Mouse (Mus musculus): ENCODE measurements around the gene Tmem247. TPM values are rescaled to one million over a fixed set of nuclear protein-coding genes. Genes with fewer than 3 reads are reported as not detected.

The Tmem247 gene
- not detected in 2 replicates for polyA plus RNA-seq (2015; fragmentation: Nextera tagmentation; extraction: Ambion mirVana)

GRCm38 (mm10) chr17:86917048-86917447, at the start of gene Tmem247:
TSS of gene Tmem247 (plus strand) at chr17:86917348.
- Histone ChIP-seq H3K27ac (no peak within 1 kb of the TSS), H3K4me2 (no peak within 1 kb of the TSS), H3K9ac (no peak within 1 kb of the TSS), H3K4me1 (no peaks in the 10 kb centered on the region), H3K4me3 (no peak within 1 kb of the TSS), H3K27me3 (no peaks in the 10 kb centered on the region), H3K36me3 (no peaks in the 10 kb centered on the region), H3K9me3 (no peaks in the 10 kb centered on the region)
- WGBS, result 90% methylated on average over 10 of the region's 10 CpGs
- no peak for ATAC-seq (ENCODE audit: insufficient number of reproducible peaks, insufficient read depth, low FRiP score, low TSS enrichment, low read depth)

DNA sequence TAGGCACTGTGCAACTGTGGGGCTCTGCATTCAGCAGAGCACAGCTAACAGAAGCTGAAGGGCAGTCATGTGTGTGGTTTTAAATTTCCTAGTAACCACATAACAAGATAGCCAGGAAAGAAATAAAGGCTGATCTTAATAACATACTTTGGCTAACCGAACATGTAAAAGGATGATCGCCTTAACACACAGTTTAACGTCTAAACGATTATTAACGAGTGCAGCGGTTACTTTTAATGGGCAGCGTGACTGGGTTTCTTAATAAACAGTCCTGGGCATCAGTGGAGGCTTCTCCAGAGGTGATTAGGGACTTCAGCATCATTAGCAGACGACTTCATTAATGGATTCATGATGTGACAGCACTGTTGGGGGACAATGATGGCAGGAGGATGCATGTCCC, 46.6 kb upstream of the Tmem247 start:
- ATAC-seq (ENCODE audit: insufficient number of reproducible peaks, insufficient read depth, low FRiP score, low TSS enrichment, low read depth), result no peak
- H3K27ac ChIP-seq, result no peak overlapping the region
- no peaks in the 10 kb centered on the region for H3K27me3 ChIP-seq
- no peaks in the 10 kb centered on the region for H3K9me3 ChIP-seq
- no peak overlapping the region for H3K9ac ChIP-seq
- H3K4me2 ChIP-seq, result no peak overlapping the region
- 69% methylated on average over 8 of the region's 8 CpGs for WGBS
- no peaks in the 10 kb centered on the region for H3K36me3 ChIP-seq
- 0 out of 2 replicates have a peak, but pooled peaks cover 2% of the 10 kb centered on the region for H3K4me1 ChIP-seq
- no peak overlapping the region for H3K4me3 ChIP-seq

DNA sequence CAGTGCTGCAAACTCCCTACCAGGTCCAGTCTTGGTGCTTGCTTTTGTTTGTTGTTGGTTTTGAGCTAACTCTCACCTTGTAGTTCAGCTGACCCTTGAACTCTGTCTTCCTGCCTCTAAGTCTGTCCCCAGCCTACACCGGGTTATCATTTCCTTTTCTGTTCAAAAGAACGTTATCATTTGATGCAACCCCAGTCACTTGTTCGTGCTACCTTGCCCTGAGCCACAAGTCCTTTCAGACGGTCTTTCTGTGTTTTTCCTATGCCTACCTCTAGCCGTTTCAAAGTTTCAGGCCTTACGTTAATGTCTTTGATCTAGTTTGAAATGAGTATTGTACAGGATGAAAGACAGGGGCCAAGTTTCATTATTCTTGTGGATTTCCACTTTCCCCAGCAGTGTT, 44.5 kb upstream of the Tmem247 start:
- no peak for ATAC-seq (ENCODE audit: insufficient number of reproducible peaks, insufficient read depth, low FRiP score, low TSS enrichment, low read depth)
- no peak overlapping the region for H3K4me2 ChIP-seq
- 0 out of 2 replicates have a peak, but pooled peaks cover 2% of the 10 kb centered on the region for H3K4me1 ChIP-seq
- H3K36me3 ChIP-seq, result no peaks in the 10 kb centered on the region
- 47% methylated on average over 6 of the region's 6 CpGs for WGBS
- no peak overlapping the region for H3K4me3 ChIP-seq
- no peaks in the 10 kb centered on the region for H3K27me3 ChIP-seq
- H3K27ac ChIP-seq, result no peak overlapping the region
- H3K9me3 ChIP-seq, result no peaks in the 10 kb centered on the region
- no peak overlapping the region for H3K9ac ChIP-seq

DNA sequence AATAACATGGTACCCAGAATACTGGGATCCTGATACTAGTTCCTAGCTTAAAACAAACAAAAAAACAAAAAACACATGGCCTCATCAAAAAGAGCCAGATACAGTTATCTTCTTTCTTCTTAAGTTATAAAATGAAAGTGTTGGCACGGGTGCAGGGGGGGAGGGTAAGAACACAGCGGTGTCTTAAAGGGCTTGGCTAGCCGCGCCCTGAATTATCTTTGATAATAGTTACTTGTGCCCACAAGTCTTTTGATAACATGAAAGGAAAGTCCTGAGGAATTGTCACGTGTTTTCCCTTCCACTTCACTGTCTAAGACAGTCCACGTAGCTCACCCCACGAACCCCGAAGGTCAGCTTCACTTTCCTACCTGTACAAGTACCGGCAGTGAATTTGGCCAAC, 40.2 kb upstream of the Tmem247 start:
- no peak overlapping the region for H3K27ac ChIP-seq
- ATAC-seq (ENCODE audit: insufficient number of reproducible peaks, insufficient read depth, low FRiP score, low TSS enrichment, low read depth), result no peak
- H3K4me2 ChIP-seq, result no peak overlapping the region
- H3K4me1 ChIP-seq, result 0 out of 2 replicates have a peak, but pooled peaks cover 2% of the 10 kb centered on the region
- 84% methylated on average over 9 of the region's 9 CpGs for WGBS
- no peaks in the 10 kb centered on the region for H3K27me3 ChIP-seq
- H3K36me3 ChIP-seq, result no peaks in the 10 kb centered on the region
- no peak overlapping the region for H3K4me3 ChIP-seq
- no peak overlapping the region for H3K9ac ChIP-seq
- H3K9me3 ChIP-seq, result no peaks in the 10 kb centered on the region

- Histone ChIP-seq H3K36me3 (no peaks in the 10 kb centered on the region), H3K4me1 (no peaks in the 10 kb centered on the region), H3K4me3 (no peak overlapping the region), H3K9ac (no peak overlapping the region), H3K9me3 (no peaks in the 10 kb centered on the region), H3K27ac (no peak overlapping the region), H3K27me3 (no peaks in the 10 kb centered on the region), H3K4me2 (no peak overlapping the region)
- WGBS, result 83% methylated on average over 2 of the region's 2 CpGs
- no peak for ATAC-seq (ENCODE audit: insufficient number of reproducible peaks, insufficient read depth, low FRiP score, low TSS enrichment, low read depth)
Observed at GRCm38 (mm10) chr17:86877747-86878146, 39.4 kb upstream of the Tmem247 start.

GRCm38 (mm10) chr17:86880056-86880455, 37.1 kb upstream of the Tmem247 start:
- Histone ChIP-seq H3K36me3 (no peaks in the 10 kb centered on the region), H3K27ac (no peak overlapping the region), H3K9ac (no peak overlapping the region), H3K27me3 (no peaks in the 10 kb centered on the region), H3K4me3 (no peak overlapping the region), H3K4me2 (no peak overlapping the region), H3K4me1 (no peaks in the 10 kb centered on the region), H3K9me3 (no peaks in the 10 kb centered on the region)
- ATAC-seq (ENCODE audit: insufficient number of reproducible peaks, insufficient read depth, low FRiP score, low TSS enrichment, low read depth), result no peak
- 86% methylated on average over 10 of the region's 10 CpGs for WGBS

DNA sequence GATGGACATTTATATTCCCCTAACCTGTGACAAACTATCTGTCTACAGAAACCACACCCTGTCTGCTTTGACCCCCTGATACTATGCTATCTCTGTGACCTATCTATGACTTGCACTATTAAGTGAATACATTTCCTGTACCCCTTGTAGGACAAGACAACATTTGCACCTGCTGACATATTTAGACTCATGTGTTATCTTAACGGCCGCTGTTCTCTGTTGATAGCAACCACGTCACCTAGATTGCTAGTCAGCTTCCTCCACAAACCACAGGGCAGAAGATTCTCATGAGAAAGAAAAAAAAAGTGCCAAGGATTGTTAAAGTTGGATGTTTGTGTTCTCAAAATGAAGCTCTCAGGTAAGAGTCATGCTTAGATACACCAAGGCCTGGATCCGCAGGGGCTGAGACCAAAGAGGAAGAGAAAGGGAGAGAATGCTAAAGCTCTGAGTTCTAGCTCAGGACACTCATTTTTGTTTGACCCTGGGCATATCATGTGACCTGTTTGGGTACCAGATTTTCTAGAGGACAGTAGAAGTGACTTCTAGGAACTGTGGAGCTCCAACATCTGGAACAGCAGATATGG, 36.6 kb upstream of the Tmem247 start:
- WGBS, result 86% methylated on average over 4 of the region's 4 CpGs

DNA sequence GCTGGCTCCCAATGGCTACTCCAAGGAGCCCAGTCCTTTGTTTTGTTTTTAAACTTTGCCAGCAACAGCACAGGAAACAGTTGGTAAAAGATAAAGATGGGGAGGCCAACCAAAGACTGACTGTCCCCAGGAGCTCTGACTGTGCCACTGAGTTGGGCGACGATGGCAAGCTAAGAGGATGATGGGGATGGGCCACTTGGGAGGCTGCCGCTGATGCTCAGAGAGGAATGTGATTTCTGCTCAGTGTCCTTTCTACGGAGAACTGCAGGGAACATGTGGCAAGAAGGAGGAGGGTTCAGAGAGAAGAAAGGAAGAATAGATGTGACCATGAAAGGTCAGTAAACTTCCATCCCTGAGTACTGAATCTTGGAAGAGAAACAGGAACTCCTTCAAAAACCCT, 22.0 kb upstream of the Tmem247 start:
- Histone ChIP-seq H3K9me3 (no peaks in the 10 kb centered on the region), H3K27ac (no peak overlapping the region), H3K9ac (no peak overlapping the region), H3K27me3 (no peaks in the 10 kb centered on the region), H3K4me3 (no peak overlapping the region), H3K4me1 (no peaks in the 10 kb centered on the region), H3K36me3 (no peaks in the 10 kb centered on the region), H3K4me2 (no peak overlapping the region)
- 84% methylated on average over 4 of the region's 4 CpGs for WGBS
- no peak for ATAC-seq (ENCODE audit: insufficient number of reproducible peaks, insufficient read depth, low FRiP score, low TSS enrichment, low read depth)

More for the DNA sequence above, 36.6 kb upstream of the Tmem247 start:
- Histone ChIP-seq H3K27ac (no peak overlapping the region), H3K9ac (no peak overlapping the region), H3K4me1 (no peaks in the 10 kb centered on the region), H3K4me2 (no peak overlapping the region), H3K4me3 (no peak overlapping the region), H3K9me3 (no peaks in the 10 kb centered on the region), H3K36me3 (no peaks in the 10 kb centered on the region), H3K27me3 (no peaks in the 10 kb centered on the region)
- ATAC-seq (ENCODE audit: insufficient number of reproducible peaks, insufficient read depth, low FRiP score, low TSS enrichment, low read depth), result no peak

GRCm38 (mm10) chr17:86897486-86898165, 19.5 kb upstream of the Tmem247 start:
- no peak overlapping the region for H3K4me3 ChIP-seq
- no peak overlapping the region for H3K4me2 ChIP-seq
- no peak overlapping the region for H3K9ac ChIP-seq
- H3K36me3 ChIP-seq, result no peaks in the 10 kb centered on the region
- H3K9me3 ChIP-seq, result no peaks in the 10 kb centered on the region
- no peak for ATAC-seq (ENCODE audit: insufficient number of reproducible peaks, insufficient read depth, low FRiP score, low TSS enrichment, low read depth)
- no peaks in the 10 kb centered on the region for H3K27me3 ChIP-seq
- 88% methylated on average over 6 of the region's 6 CpGs for WGBS
- no peaks in the 10 kb centered on the region for H3K4me1 ChIP-seq
- no peak overlapping the region for H3K27ac ChIP-seq

- Histone ChIP-seq H3K9ac (no peak overlapping the region), H3K27me3 (no peaks in the 10 kb centered on the region; the same call in 1 of the 2 replicates), H3K4me2 (no peak overlapping the region), H3K4me3 (no peak overlapping the region), H3K36me3 (no peaks in the 10 kb centered on the region), H3K9me3 (no peaks in the 10 kb centered on the region), H3K27ac (no peak overlapping the region), H3K4me1 (peaks cover 3% of the 10 kb centered on the region; the same call in 1 of the 2 replicates)
- no peak for ATAC-seq (ENCODE audit: insufficient number of reproducible peaks, insufficient read depth, low FRiP score, low TSS enrichment, low read depth)
- WGBS, result 81% methylated on average over 5 of the region's 5 CpGs
Observed at GRCm38 (mm10) chr17:86899821-86900220, 17.3 kb upstream of the Tmem247 start.

DNA sequence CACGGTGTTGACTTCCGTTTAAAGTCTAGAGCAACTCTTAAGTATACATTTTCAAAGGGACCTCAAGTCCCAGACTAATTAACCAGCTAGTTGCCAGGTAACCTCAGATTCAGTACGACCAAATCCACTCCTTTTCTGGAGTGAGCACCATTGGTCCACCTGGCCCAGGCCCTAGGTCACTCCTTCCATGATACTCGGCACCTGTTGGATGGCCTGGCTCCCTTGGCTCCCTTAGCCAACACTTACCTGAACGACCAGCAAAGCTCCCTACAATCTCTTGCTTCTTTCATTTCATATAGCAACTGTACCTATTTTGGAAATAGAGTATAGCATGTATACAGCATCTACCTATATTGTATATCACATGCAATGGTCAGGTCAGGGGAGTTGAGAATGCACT, 16.6 kb upstream of the Tmem247 start:
- H3K4me3 ChIP-seq, result no peak overlapping the region
- no peak overlapping the region for H3K4me2 ChIP-seq
- peaks cover 10% of the 10 kb centered on the region for H3K4me1 ChIP-seq
- no peaks in the 10 kb centered on the region for H3K9me3 ChIP-seq
- no peak overlapping the region for H3K27ac ChIP-seq
- no peak overlapping the region for H3K9ac ChIP-seq
- 74% methylated on average over 5 of the region's 5 CpGs for WGBS
- no peaks in the 10 kb centered on the region; the same call in 1 of the 2 replicates for H3K27me3 ChIP-seq
- ATAC-seq (ENCODE audit: insufficient number of reproducible peaks, insufficient read depth, low FRiP score, low TSS enrichment, low read depth), result no peak
- H3K36me3 ChIP-seq, result no peaks in the 10 kb centered on the region

- Histone ChIP-seq H3K9me3 (no peaks in the 10 kb centered on the region), H3K4me1 (peaks cover 15% of the 10 kb centered on the region), H3K36me3 (no peaks in the 10 kb centered on the region), H3K4me3 (no peak overlapping the region), H3K9ac (no peak overlapping the region), H3K4me2 (no peak overlapping the region), H3K27me3 (peaks cover 7% of the 10 kb centered on the region), H3K27ac (no peak overlapping the region)
- WGBS, result 90% methylated on average over 14 of the region's 14 CpGs
- ATAC-seq (ENCODE audit: insufficient number of reproducible peaks, insufficient read depth, low FRiP score, low TSS enrichment, low read depth), result no peak
Observed at GRCm38 (mm10) chr17:86902399-86903067, 14.6 kb upstream of the Tmem247 start.
